Mouse (Mus musculus) urinary bladder, postnatal 36 days (tissue): ENCODE measurements around the gene Sh3bp5l.

Source experiments
- DNase-seq, 2 experiments: peaks; one replicate each; pipeline ENCODE4 v3.0.0; 2022; ENCODE audit warnings: low spot score in 2 of 2, mixed read lengths in 1 of 2

The Sh3bp5l gene

DNA sequence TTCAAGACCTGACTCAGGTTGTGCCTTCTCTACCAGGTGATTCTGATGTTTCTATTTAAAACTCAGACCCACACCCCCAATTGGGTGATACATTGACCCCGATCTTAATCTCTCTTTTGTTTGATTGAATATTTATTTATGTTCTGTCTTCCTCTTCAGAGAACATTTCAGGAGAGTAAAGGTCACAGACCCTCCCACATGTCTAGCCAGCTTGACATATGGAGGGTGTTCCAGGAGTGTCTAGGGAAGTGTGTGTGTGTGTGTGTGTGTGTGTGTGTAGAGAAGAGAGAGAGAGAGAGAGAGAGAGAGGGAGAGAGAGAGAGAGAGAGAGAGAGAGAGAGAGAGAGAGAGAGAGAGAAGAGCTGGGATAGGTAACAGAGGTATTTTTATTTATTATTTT, 47.2 kb downstream of the Sh3bp5l start:
- DNase-seq: no peak

DNA sequence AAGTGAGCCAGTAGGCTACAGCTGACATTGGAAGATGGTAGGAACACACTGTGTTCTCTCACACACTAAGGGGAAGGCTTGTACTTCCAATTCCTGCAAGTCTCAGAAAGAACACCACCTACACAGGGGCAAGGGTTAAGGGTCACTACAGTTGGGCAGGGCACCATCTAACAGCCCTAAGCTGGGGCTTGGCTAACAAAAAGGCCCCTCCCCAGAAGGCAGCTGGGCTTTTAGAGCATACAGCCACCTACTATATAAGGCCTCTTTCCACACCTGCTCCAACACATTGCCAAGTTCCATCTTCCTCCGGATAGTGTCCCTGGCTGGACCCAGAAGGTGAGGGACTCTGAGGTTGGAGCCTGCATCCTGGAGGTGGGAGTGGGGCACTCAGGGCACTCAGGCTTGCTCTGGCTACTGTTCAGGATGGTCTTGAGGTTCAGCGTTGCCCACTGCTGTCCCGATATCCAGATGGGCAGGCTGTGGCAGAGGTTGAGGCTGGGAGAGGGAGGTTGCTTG, 48.3 kb downstream of the Sh3bp5l start, which contains the start of gene Lypd8:
Gene Lypd8 (plus strand): TSS at position 281 of the 516 bp plus-strand sequence.
- no peak for DNase-seq

DNA sequence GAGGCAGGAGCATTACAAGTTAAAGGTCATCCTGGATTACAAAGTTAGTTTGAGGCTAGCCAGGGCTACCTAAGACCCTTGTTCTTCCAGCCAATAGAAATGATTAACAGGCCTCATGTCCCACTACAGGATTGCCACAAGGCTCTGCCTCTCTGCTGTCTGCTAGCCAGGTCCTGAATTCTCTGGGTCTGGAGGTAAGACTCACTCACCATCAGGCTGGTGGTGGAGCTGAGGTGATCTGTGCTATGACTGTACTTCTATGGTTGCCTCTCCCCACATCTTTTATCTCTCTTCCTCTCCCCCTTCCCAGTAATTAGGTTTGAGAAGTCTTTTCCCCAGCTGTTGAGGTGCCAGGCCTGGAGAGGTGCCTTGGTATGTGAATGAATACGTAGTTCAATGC, 49.0 kb downstream of the Sh3bp5l start:
- no peak for DNase-seq

DNA sequence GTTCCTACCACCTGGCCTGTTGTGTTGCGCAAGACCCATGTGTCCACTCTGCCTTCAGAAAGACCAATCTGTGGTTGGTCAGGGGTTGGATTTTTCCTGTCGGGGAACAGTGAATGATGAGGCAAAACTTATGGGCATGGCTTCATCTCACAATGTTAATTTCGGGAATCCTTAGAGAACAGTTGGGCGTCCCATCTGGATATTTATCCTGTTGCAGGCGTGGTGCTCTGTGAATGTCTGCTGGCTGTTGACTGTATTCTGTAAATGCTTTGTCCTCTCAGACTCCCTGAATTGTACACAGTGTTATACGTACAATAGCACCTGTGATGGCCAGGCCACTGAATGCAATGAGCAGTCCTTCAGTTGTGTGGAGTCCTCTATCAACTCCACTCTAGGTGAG, 51.9 kb downstream of the Sh3bp5l start:
- no peak for DNase-seq
